Mouse (Mus musculus): ENCODE measurements around the gene Trpm3. TPM values are rescaled to one million over a fixed set of nuclear protein-coding genes. Genes with fewer than 3 reads are reported as not detected.

Trpm3 gene
- 19.7 and 21.0 TPM in 2 replicates for polyA plus RNA-seq (2012; rRNA removed)

GRCm38 (mm10) chr19:22138590-22139421, at the start of gene Trpm3:
Trpm3 (plus strand) TSS chr19:22139046.

All from central nervous system, embryonic 14 days (tissue).